Mouse (Mus musculus): Measurements from ENCODE around the gene Zhx3. TPM values are rescaled to one million over a fixed set of nuclear protein-coding genes. Genes with fewer than 3 reads are reported as not detected.

Zhx3 gene
- polyA plus RNA-seq, 1 experiment from 2014 or later, result 6.0 TPM

DNA sequence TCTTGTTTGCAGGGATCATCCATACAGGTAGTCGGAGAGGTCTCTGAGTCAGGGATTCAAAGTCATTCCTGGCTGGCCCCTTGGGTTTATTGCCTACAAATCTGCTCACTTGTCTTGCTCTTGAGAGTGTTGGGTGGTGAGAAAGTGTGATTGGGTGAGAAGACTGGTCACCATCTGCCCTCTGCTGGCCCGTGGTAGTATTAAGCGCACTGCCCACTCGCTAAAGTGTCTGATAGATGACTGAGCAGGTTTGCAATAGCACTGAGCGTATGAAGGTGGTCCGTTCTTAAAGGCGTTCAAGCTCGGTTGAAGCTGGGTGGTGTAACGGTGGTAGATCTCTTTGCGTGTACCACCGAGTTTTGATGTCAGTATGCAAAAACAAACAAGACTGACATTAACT, 14.5 kb upstream of the Zhx3 start:
- DNase-seq (peak; percentile 81), ATAC-seq (peak; percentile 81)
- TF ChIP-seq CTCF (IDR thresholded peaks at IDR 0.05; ENCODE audit: low read depth), result peak; percentile 91
- TF ChIP-seq EP300 (IDR thresholded peaks at IDR 0.05; ENCODE audit: low read depth), result no peak
- H3K9me3 ChIP-seq (ENCODE audit: low read length), result no peaks in the 10 kb centered on the region
- H3K27me3 ChIP-seq (ENCODE audit: insufficient read depth, low read length), result no peaks in the 10 kb centered on the region
- peaks cover 8% of the 10 kb centered on the region; the same call in 1 of the 2 replicates for H3K4me1 ChIP-seq (ENCODE audit: insufficient read depth)
- no peak overlapping the region for H3K27ac ChIP-seq (ENCODE audit: low read depth)
- WGBS (ENCODE audit: insufficient replicate concordance), result 2% methylated on average over 11 of the region's 11 CpGs
- H3K4me2 ChIP-seq (ENCODE audit: low read depth, low read length), result peak overlapping the region; percentile 87
- peak overlapping the region; percentile 50 for H3K4me3 ChIP-seq (ENCODE audit: low read depth, low read length)
- peak overlapping the region; percentile 38; the same call in 1 of the 2 replicates for H3K9ac ChIP-seq (replicated peaks)
- H3K36me3 ChIP-seq (replicated peaks; ENCODE audit: insufficient read depth, low read length), result no peaks in the 10 kb centered on the region

- no peaks in the 10 kb centered on the region for H3K9me3 ChIP-seq (ENCODE audit: low read length)
- no peak overlapping the region for H3K27ac ChIP-seq (ENCODE audit: low read depth)
- no peaks in the 10 kb centered on the region for H3K27me3 ChIP-seq (ENCODE audit: insufficient read depth, low read length)
- DNase-seq (no peak), ATAC-seq (no peak)
- no peak overlapping the region for H3K4me3 ChIP-seq (ENCODE audit: low read depth, low read length)
- no peak for TF ChIP-seq CTCF (IDR thresholded peaks at IDR 0.05; ENCODE audit: low read depth)
- TF ChIP-seq EP300 (IDR thresholded peaks at IDR 0.05; ENCODE audit: low read depth), result no peak
- no peak overlapping the region for H3K9ac ChIP-seq (replicated peaks)
- 72% methylated on average over 3 of the region's 3 CpGs for WGBS (ENCODE audit: insufficient replicate concordance)
- H3K36me3 ChIP-seq (replicated peaks; ENCODE audit: insufficient read depth, low read length), result no peaks in the 10 kb centered on the region
- H3K4me2 ChIP-seq (ENCODE audit: low read depth, low read length), result no peak overlapping the region
- peaks cover 8% of the 10 kb centered on the region; the same call in 1 of the 2 replicates for H3K4me1 ChIP-seq (ENCODE audit: insufficient read depth)
Observed at GRCm38 (mm10) chr2:160886221-160886620, 13.4 kb upstream of the Zhx3 start.

GRCm38 (mm10) chr2:160884830-160885229, 12.0 kb upstream of the Zhx3 start:
- H3K9ac ChIP-seq (replicated peaks), result no peak overlapping the region
- 17% methylated on average over 2 of the region's 2 CpGs for WGBS (ENCODE audit: insufficient replicate concordance)

GRCm38 (mm10) chr2:160883912-160884311, 11.1 kb upstream of the Zhx3 start:
- Histone ChIP-seq H3K27me3 (ENCODE audit: insufficient read depth, low read length) (no peaks in the 10 kb centered on the region), H3K4me1 (ENCODE audit: insufficient read depth) (peaks cover 8% of the 10 kb centered on the region; the same call in 1 of the 2 replicates), H3K9me3 (ENCODE audit: low read length) (no peaks in the 10 kb centered on the region), H3K27ac (ENCODE audit: low read depth) (no peak overlapping the region), H3K9ac (replicated peaks) (no peak overlapping the region), H3K4me3 (ENCODE audit: low read depth, low read length) (no peak overlapping the region), H3K4me2 (ENCODE audit: low read depth, low read length) (no peak overlapping the region), H3K36me3 (replicated peaks; ENCODE audit: insufficient read depth, low read length) (no peaks in the 10 kb centered on the region)
- DNase-seq (no peak), ATAC-seq (no peak)
- 79% methylated on average over 4 of the region's 4 CpGs for WGBS (ENCODE audit: insufficient replicate concordance)
- TF ChIP-seq CTCF (IDR thresholded peaks at IDR 0.05; ENCODE audit: low read depth) (no peak), EP300 (IDR thresholded peaks at IDR 0.05; ENCODE audit: low read depth) (no peak)

More at GRCm38 (mm10) chr2:160884830-160885229, 12.0 kb upstream of the Zhx3 start:
- DNase-seq, result peak; percentile 72
- no peaks in the 10 kb centered on the region for H3K9me3 ChIP-seq (ENCODE audit: low read length)
- TF ChIP-seq CTCF (IDR thresholded peaks at IDR 0.05; ENCODE audit: low read depth) (peak; percentile 81), EP300 (IDR thresholded peaks at IDR 0.05; ENCODE audit: low read depth) (no peak)
- no peaks in the 10 kb centered on the region for H3K36me3 ChIP-seq (replicated peaks; ENCODE audit: insufficient read depth, low read length)
- ATAC-seq, result no peak
- no peak overlapping the region for H3K4me3 ChIP-seq (ENCODE audit: low read depth, low read length)
- H3K27me3 ChIP-seq (ENCODE audit: insufficient read depth, low read length), result no peaks in the 10 kb centered on the region
- H3K4me2 ChIP-seq (ENCODE audit: low read depth, low read length), result no peak overlapping the region
- H3K4me1 ChIP-seq (ENCODE audit: insufficient read depth), result peaks cover 8% of the 10 kb centered on the region; the same call in 1 of the 2 replicates
- H3K27ac ChIP-seq (ENCODE audit: low read depth), result no peak overlapping the region

DNA sequence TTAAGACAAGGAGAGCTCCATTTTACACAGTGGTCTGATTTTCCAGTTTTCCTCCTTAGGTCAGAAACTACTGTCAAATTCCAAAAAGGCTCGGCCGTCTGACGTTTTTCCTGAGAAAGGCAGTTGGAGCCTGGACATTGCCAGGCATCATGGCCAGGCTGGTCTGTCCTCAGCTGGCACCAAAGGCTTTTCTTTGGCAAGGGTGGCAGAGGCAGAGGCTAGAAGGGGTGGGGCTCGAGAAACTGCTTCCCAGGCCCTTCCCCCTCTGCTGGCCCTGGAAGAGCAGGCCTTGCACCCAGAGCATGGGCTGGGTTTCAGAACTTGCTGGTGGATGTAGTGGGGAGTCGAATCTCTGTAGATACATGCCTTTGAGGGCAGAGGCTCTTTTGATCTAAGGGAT, 9.6 kb upstream of the Zhx3 start:
- Histone ChIP-seq H3K36me3 (replicated peaks; ENCODE audit: insufficient read depth, low read length) (no peaks in the 10 kb centered on the region), H3K9me3 (ENCODE audit: low read length) (no peaks in the 10 kb centered on the region), H3K4me3 (ENCODE audit: low read depth, low read length) (no peak overlapping the region), H3K4me2 (ENCODE audit: low read depth, low read length) (no peak overlapping the region), H3K27ac (ENCODE audit: low read depth) (no peak overlapping the region), H3K9ac (replicated peaks) (no peak overlapping the region), H3K27me3 (ENCODE audit: insufficient read depth, low read length) (no peaks in the 10 kb centered on the region), H3K4me1 (ENCODE audit: insufficient read depth) (no peaks in the 10 kb centered on the region)
- TF ChIP-seq EP300 (IDR thresholded peaks at IDR 0.05; ENCODE audit: low read depth) (no peak), CTCF (IDR thresholded peaks at IDR 0.05; ENCODE audit: low read depth) (no peak)
- no peak for ATAC-seq
- WGBS (ENCODE audit: insufficient replicate concordance), result 73% methylated on average over 5 of the region's 5 CpGs
- no peak for DNase-seq

DNA sequence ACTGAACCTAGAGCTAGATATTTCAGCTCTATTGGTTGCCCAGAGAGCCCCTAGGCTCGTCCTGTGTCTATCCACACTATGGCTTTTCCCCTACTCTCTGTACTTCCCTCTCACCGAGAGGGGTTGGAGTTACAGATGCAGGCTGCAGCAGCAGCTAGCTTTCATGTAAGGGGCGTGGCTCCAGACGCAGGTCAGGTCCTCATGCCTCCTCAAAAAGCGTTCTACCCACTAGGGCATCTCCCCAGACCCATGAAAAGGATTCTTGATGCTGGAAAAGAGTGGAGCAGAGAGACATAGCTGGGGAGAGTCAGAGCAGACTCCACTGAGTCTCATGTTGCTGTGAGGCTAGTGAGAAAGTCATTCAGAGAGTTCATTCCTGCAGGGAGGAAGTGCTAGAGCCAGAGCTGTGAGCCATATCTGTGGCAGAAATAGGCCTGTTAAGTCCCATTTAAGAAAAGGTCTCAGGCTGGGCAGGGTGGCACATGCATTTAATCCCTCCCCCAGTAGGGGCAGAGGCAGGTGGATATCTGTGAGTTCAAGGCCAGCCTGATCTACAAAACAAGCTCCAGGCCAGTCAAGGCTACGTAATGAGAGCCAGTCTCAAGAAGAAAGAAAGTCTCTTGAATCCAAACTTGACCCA, 8.8 kb upstream of the Zhx3 start:
- DNase-seq (no peak), ATAC-seq (no peak)
- no peaks in the 10 kb centered on the region for H3K27me3 ChIP-seq (ENCODE audit: insufficient read depth, low read length)
- TF ChIP-seq CTCF (IDR thresholded peaks at IDR 0.05; ENCODE audit: low read depth), result no peak
- TF ChIP-seq EP300 (IDR thresholded peaks at IDR 0.05; ENCODE audit: low read depth), result no peak
- H3K4me2 ChIP-seq (ENCODE audit: low read depth, low read length), result no peak overlapping the region
- H3K36me3 ChIP-seq (replicated peaks; ENCODE audit: insufficient read depth, low read length), result no peaks in the 10 kb centered on the region
- H3K9ac ChIP-seq (replicated peaks), result no peak overlapping the region
- no peaks in the 10 kb centered on the region for H3K4me1 ChIP-seq (ENCODE audit: insufficient read depth)
- H3K27ac ChIP-seq (ENCODE audit: low read depth), result no peak overlapping the region
- H3K4me3 ChIP-seq (ENCODE audit: low read depth, low read length), result no peak overlapping the region
- 44% methylated on average over 6 of the region's 6 CpGs for WGBS (ENCODE audit: insufficient replicate concordance)
- no peaks in the 10 kb centered on the region for H3K9me3 ChIP-seq (ENCODE audit: low read length)
